Comparison of ENCODE assay signal across 37 mouse cellular contexts in the genomic region with DNA sequence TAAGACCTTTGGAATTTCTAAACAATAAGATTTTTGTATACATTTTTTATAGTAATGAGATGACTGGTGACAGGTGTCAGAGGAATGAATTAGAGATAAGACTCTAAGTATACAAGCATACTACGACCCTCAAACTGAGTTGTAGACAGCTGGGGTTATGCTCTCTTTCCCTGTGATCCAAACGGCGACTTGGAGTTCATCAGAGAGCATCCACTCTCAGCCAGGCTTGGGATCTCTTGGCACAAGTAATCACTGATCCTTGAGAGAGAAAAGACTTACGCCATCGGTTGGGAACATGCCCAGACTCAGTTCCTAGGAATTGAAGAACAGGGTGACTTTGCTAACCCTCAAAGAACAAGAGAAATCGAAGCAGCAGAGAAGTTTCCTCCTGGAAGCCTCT. TPM values are rescaled to one million over a fixed set of nuclear protein-coding genes. Genes with fewer than 3 reads are reported as not detected.
A peak's percentile ranks its signal among the peaks of the same experiment; 100 is the strongest.
DNase-seq lines count a peak whose midpoint lies in the region; ATAC-seq lines count a peak whose summit lies in the region.
"Had no signal": no experiment of that assay in that cellular context is flagged by ENCODE, and none has a peak within 500 bp of the region (broad histone marks: within the 10 kb centered on the region; RNA-seq: fewer than 3 reads in every experiment).

No protein-coding gene starts in this region.

- H3K4me1 ChIP-seq in lung, embryonic 16.5 days (replicated peaks; ENCODE audit: control insufficient read depth, insufficient read depth, low read length): no peaks in the 10 kb centered on the region
- H3K4me1 ChIP-seq: embryonic facial prominence, embryonic 15.5 days; heart, embryonic 12.5 days; limb, embryonic 13.5 days; midbrain, embryonic 13.5 days; neural tube, embryonic 15.5 days; stomach, embryonic 15.5 days had no signal

- no peak overlapping the region for H3K9ac ChIP-seq in lung, embryonic 16.5 days (ENCODE audit: low read length)
- H3K9ac ChIP-seq: embryonic facial prominence, embryonic 15.5 days; heart, embryonic 12.5 days; hindbrain, embryonic 14.5 days; limb, embryonic 13.5 days; midbrain, embryonic 13.5 days; neural tube, embryonic 15.5 days; stomach, embryonic 15.5 days had no signal

- intact Hi-C loops in gastrocnemius, postnatal 14 days (cut with DNase I; ENCODE audit: low total_unique reads): no loop called here

- no peak overlapping the region for H3K27ac ChIP-seq in lung, embryonic 16.5 days (ENCODE audit: low read length)
- H3K27ac ChIP-seq: heart, adult 2 months; hindbrain, embryonic 14.5 days; left cerebral cortex, adult 2 months; limb, embryonic 13.5 days; midbrain, embryonic 13.5 days; neural tube, embryonic 15.5 days; stomach, embryonic 15.5 days had no signal

- ATAC-seq in lung, embryonic 16.5 days (ENCODE audit: low read depth): peak; percentile 87
- ATAC-seq: activated CD4-positive, CD25-positive, alpha-beta regulatory T cell, adult 4 months; forebrain, embryonic 14.5 days; intestine, postnatal 0 days; midbrain, embryonic 13.5 days had no signal

- no peak overlapping the region for H3K4me2 ChIP-seq in lung, embryonic 16.5 days (ENCODE audit: low read depth, low read length)
- H3K4me2 ChIP-seq: embryonic facial prominence, embryonic 15.5 days; heart, embryonic 12.5 days; hindbrain, embryonic 14.5 days; limb, embryonic 13.5 days; liver, embryonic 11.5 days; midbrain, embryonic 13.5 days; neural tube, embryonic 15.5 days; stomach, embryonic 15.5 days had no signal

- WGBS in lung, embryonic 16.5 days: 32% methylated on average over 6 of the region's 6 CpGs

- H3K27me3 ChIP-seq in lung, embryonic 16.5 days (ENCODE audit: control insufficient read depth, insufficient read depth, low read depth, low read length): no peaks in the 10 kb centered on the region
- H3K27me3 ChIP-seq: CH12.LX; embryonic facial prominence, embryonic 15.5 days; heart, embryonic 12.5 days; limb, embryonic 13.5 days; midbrain, embryonic 13.5 days; neural tube, embryonic 15.5 days; stomach, embryonic 15.5 days had no signal

- DNase-seq in adrenal gland, adult 2 months: peak; percentile 5
- DNase-seq in adrenal gland, postnatal 25 days: no peak
- peak; percentile 76 for DNase-seq in gonadal fat pad, adult 2 months (ENCODE audit: low read depth)
- peak; percentile 65 for DNase-seq in lung, postnatal 36 days
- no peak for DNase-seq in natural killer cell, adult 2 months (ENCODE audit: low spot score in 2 of 2)
- no peak for DNase-seq in gastrocnemius, postnatal 14 days
- no peak for DNase-seq in spleen, adult 18-20 months
- DNase-seq: adrenal gland, postnatal 14 days; cerebellum, adult 11-12 months; cerebellum, adult 9-11 months; gastrocnemius, postnatal 25 days; heart, adult 2 months; kidney, postnatal 14 days; retina, postnatal 1 day; right cerebral cortex, postnatal 14 days had no signal

- no peaks in the 10 kb centered on the region for H3K9me3 ChIP-seq in lung, embryonic 16.5 days (ENCODE audit: control insufficient read depth, low read length)
- H3K9me3 ChIP-seq: embryonic facial prominence, embryonic 15.5 days; heart, embryonic 12.5 days; limb, embryonic 13.5 days; midbrain, embryonic 13.5 days; neural tube, embryonic 15.5 days; stomach, embryonic 15.5 days had no signal

- no peaks in the 10 kb centered on the region for H3K36me3 ChIP-seq in lung, embryonic 16.5 days (ENCODE audit: control insufficient read depth, insufficient read depth, low read length)
- H3K36me3 ChIP-seq: embryonic facial prominence, embryonic 15.5 days; heart, embryonic 12.5 days; limb, embryonic 13.5 days; midbrain, embryonic 13.5 days; neural tube, embryonic 15.5 days; stomach, embryonic 15.5 days had no signal

- no peak overlapping the region for H3K4me3 ChIP-seq in lung, embryonic 16.5 days (ENCODE audit: low read length)
- H3K4me3 ChIP-seq: embryonic facial prominence, embryonic 15.5 days; heart, adult 2 months; heart, embryonic 12.5 days; left cerebral cortex, adult 2 months; limb, embryonic 13.5 days; midbrain, embryonic 13.5 days; neural tube, embryonic 15.5 days; stomach, embryonic 15.5 days had no signal

RNA-seq across cellular contexts. Expression of a gene that starts 10.5 kb away (rescaled TPM):
- not detected for total RNA-seq in adrenal gland, adult 2 months (2021)
- polyA plus RNA-seq in adrenal gland, adult 2 months (2012; rRNA removed): 0.02 and 0.04 TPM in 2 replicates
- total RNA-seq in adrenal gland, postnatal 25 days (2021): not detected in 2 replicates
- polyA plus RNA-seq in gonadal fat pad, adult 2 months (2012; rRNA removed): 0.05 TPM in 1 of 2 replicates, not detected in the other
- 0.06 TPM in 1 of 2 replicates, not detected in the other for polyA plus RNA-seq in lung, embryonic 16.5 days (2015; fragmentation: Nextera tagmentation; extraction: Ambion mirVana)
- under 1 TPM in 1 of 2 experiments, not detected in 1; 0.06 TPM for total RNA-seq in gastrocnemius, postnatal 14 days (2021)
- total RNA-seq: adrenal gland, postnatal 14 days; CH12.LX; ES-E14; gastrocnemius, postnatal 25 days; heart, adult 2 months; hematopoietic stem cell, adult 5-6 weeks; megakaryocyte-erythroid progenitor cell, adult 5-6 weeks; monocyte, adult 5-6 weeks had no signal
- polyA plus RNA-seq: activated CD4-positive, CD25-positive, alpha-beta regulatory T cell, adult 4 months; C2C12; heart, adult 2 months; heart, embryonic 12.5 days; heart, postnatal 0 days; kidney, embryonic 14.5 days; liver, embryonic 11.5 days; liver, embryonic 16.5 days; midbrain, embryonic 13.5 days had no signal

Comparison
In these comparisons a context has a peak if more than half of its experiments do, and no peak if none do; other contexts are left out.
1. DNase-seq: peak in adrenal gland, adult 2 months (single experiment), gonadal fat pad, adult 2 months (single experiment) and lung, postnatal 36 days (single experiment); none in adrenal gland, postnatal 25 days (single experiment), natural killer cell, adult 2 months (0 of 2), gastrocnemius, postnatal 14 days (single experiment) and spleen, adult 18-20 months (0 of 2).